Mouse (Mus musculus) hindbrain, embryonic 13.5 days (tissue): ENCODE results near the gene Pcyox1. TPM values are rescaled to one million over a fixed set of nuclear protein-coding genes. Genes with fewer than 3 reads are reported as not detected.
A peak's percentile ranks its signal among the peaks of the same experiment; 100 is the strongest.
"Not testable (repeated sequence)": the region's sequence is repeated elsewhere in the genome, so short reads cannot be mapped to it uniquely, and the experiment has no call there.

ENCODE experiments used
- ATAC-seq: fragments of 200-750 bp; cut with Nextera tagmentation; 2 replicates; pipeline ENCODE4 v1.8.0; 2017; ENCODE audit warnings: moderate TSS enrichment; ENCODE audit not compliant: low FRiP score
- H3K27ac ChIP-seq: fragments of 300-500 bp; sonication (generic); 2 replicates; pipeline ENCODE4 v1.5.1; 2015; ENCODE audit warnings: inconsistent platforms, mild to moderate bottlenecking, moderate library complexity
- H3K27me3 ChIP-seq: fragments of 300-500 bp; sonication (generic); 2 replicates; pipeline ENCODE4 v1.6.1; 2015; ENCODE audit warnings: mild to moderate bottlenecking, inconsistent platforms
- H3K36me3 ChIP-seq: fragments of 300-500 bp; sonication (generic); 2 replicates; pipeline ENCODE4 v1.6.1; 2015; ENCODE audit warnings: mild to moderate bottlenecking, inconsistent platforms
- H3K4me1 ChIP-seq: fragments of 300-500 bp; sonication (generic); replicated peaks from 2 replicates; pipeline ENCODE4 v1.6.1; 2015; ENCODE audit warnings: inconsistent platforms
- H3K4me2 ChIP-seq: fragments of 300-500 bp; sonication (generic); 2 replicates; pipeline ENCODE4 v1.6.1; 2015; ENCODE audit warnings: inconsistent platforms, mild to moderate bottlenecking, moderate library complexity
- H3K4me3 ChIP-seq: fragments of 300-500 bp; sonication (generic); 2 replicates; pipeline ENCODE4 v1.5.1; 2015; ENCODE audit warnings: mild to moderate bottlenecking, inconsistent platforms
- H3K9ac ChIP-seq: fragments of 300-500 bp; sonication (generic); 2 replicates; pipeline ENCODE4 v1.6.1; 2015; ENCODE audit warnings: mild to moderate bottlenecking, inconsistent platforms
- H3K9me3 ChIP-seq: fragments of 300-500 bp; sonication (generic); 2 replicates; pipeline ENCODE4 v1.6.1; 2016; ENCODE audit warnings: inconsistent platforms
- WGBS: fragments of 180-500 bp; shearing (Covaris S2); methylation state at CpG from one replicate; pipeline ENCODE4 v1.1.7; 2015; 5-methylcytosine and 5-hydroxymethylcytosine counted together
- polyA plus RNA-seq: library from polyadenylated mRNA; unstranded; fragments of >200 nt; fragmentation: Nextera tagmentation; extraction: Ambion mirVana; gene quantifications from 2 replicates; pipeline ENCODE4 v1.2.1, GENCODE M21; 2015

Gene Pcyox1
- polyA plus RNA-seq, 1 experiment from 2014 or later: 110 TPM

DNA sequence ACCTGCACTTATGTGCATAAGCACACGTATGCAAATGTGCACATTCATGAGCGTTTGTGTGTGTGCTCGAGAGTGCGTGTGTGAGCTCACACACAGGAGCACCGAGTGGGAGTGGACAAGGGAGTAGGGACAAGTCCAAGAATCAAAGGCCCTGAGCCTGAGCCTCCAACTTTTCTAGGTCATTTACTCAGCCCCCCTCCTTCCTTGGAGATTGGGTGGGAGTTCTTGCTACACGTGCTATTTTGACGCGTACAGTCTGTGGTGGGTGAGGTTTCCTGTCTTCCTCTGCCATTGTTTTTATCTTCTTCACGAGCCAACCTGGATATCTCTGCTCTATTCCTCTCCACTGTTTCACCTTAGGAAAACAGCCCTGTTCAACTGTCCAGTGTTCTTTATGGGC is 40.0 kb downstream of the Pcyox1 start:
- Histone ChIP-seq H3K36me3 (no peaks in the 10 kb centered on the region), H3K27me3 (no peaks in the 10 kb centered on the region), H3K9ac (no peak overlapping the region), H3K27ac (no peak overlapping the region), H3K4me1 (no peaks in the 10 kb centered on the region), H3K4me2 (no peak overlapping the region), H3K4me3 (no peak overlapping the region), H3K9me3 (no peaks in the 10 kb centered on the region)
- 86% methylated on average over 9 of the region's 9 CpGs for WGBS
- ATAC-seq: no peak

DNA sequence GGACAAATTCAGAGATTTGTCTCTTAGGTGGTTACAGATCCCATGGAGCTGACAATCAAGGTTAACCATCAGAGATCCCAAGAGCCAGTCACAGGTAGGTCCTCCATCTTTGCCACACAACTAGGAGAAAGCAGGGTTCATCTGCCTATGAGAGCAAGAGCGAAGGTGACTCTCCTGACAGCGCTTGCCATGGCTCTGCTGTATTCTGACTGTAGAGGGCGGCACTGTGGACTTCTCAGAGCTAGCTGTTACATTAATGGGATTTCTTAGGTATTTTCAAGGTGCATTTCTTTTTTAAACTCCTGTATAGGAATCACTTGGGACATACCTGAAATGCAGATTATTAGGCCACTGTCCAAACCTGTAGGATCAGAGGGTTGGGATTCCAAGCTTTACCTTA is 42.0 kb downstream of the Pcyox1 start:
- no peaks in the 10 kb centered on the region for H3K36me3 ChIP-seq
- no peak overlapping the region for H3K27ac ChIP-seq
- ATAC-seq: no peak
- H3K9ac ChIP-seq: no peak overlapping the region
- WGBS: 59% methylated on average over 3 of the region's 3 CpGs
- H3K27me3 ChIP-seq: no peaks in the 10 kb centered on the region
- no peaks in the 10 kb centered on the region for H3K4me1 ChIP-seq
- no peaks in the 10 kb centered on the region for H3K9me3 ChIP-seq
- H3K4me2 ChIP-seq: no peak overlapping the region
- H3K4me3 ChIP-seq: no peak overlapping the region

- no peak overlapping the region for H3K9ac ChIP-seq
- H3K27me3 ChIP-seq: no peaks in the 10 kb centered on the region
- H3K9me3 ChIP-seq: no peaks in the 10 kb centered on the region
- no peak for ATAC-seq
- H3K4me1 ChIP-seq: peaks cover 2% of the 10 kb centered on the region
- no peak overlapping the region for H3K27ac ChIP-seq
- 60% methylated on average over 7 of the region's 7 CpGs for WGBS
- no peaks in the 10 kb centered on the region for H3K36me3 ChIP-seq
- no peak overlapping the region for H3K4me2 ChIP-seq
- no peak overlapping the region for H3K4me3 ChIP-seq
Observed at GRCm38 (mm10) chr6:86349257-86349656, 47.7 kb downstream of the Pcyox1 start.

DNA sequence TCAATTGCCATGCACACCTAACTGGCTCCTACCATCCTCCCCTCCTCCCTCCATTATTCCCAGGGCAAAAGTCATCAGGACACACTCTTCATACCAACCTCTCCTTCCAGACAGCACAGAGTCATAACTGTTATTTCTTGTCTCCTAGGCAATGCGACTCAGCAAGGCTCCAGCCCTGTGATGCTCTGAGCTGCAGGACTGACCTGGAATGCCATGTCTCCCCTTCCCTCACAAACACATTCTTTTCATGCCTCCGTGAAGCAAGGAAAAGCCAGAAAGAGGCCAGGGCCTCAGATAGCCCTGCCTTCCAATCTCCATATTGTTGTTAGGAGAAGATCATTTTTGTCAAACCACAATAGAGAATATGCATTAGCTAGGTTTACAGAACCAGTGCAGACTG is 50.9 kb downstream of the Pcyox1 start:
- Histone ChIP-seq H3K4me3 (no peak overlapping the region), H3K27ac (no peak overlapping the region), H3K27me3 (no peaks in the 10 kb centered on the region), H3K9me3 (no peaks in the 10 kb centered on the region), H3K4me2 (no peak overlapping the region), H3K9ac (no peak overlapping the region), H3K36me3 (no peaks in the 10 kb centered on the region), H3K4me1 (peaks cover 10% of the 10 kb centered on the region)
- no peak for ATAC-seq
- 63% methylated on average over 2 of the region's 2 CpGs for WGBS

- H3K4me1 ChIP-seq: peaks cover 10% of the 10 kb centered on the region
- H3K9me3 ChIP-seq: no peaks in the 10 kb centered on the region
- H3K27ac ChIP-seq: peak overlapping the region; percentile 58
- no peak for ATAC-seq
- peak overlapping the region; percentile 45 for H3K4me2 ChIP-seq
- H3K4me3 ChIP-seq: peak overlapping the region; percentile 14
- no peaks in the 10 kb centered on the region for H3K36me3 ChIP-seq
- WGBS: 4% methylated on average over 7 of the region's 7 CpGs
- no peaks in the 10 kb centered on the region for H3K27me3 ChIP-seq
- H3K9ac ChIP-seq: peak overlapping the region; percentile 49
Observed at GRCm38 (mm10) chr6:86343656-86344055, 53.3 kb downstream of the Pcyox1 start.

DNA sequence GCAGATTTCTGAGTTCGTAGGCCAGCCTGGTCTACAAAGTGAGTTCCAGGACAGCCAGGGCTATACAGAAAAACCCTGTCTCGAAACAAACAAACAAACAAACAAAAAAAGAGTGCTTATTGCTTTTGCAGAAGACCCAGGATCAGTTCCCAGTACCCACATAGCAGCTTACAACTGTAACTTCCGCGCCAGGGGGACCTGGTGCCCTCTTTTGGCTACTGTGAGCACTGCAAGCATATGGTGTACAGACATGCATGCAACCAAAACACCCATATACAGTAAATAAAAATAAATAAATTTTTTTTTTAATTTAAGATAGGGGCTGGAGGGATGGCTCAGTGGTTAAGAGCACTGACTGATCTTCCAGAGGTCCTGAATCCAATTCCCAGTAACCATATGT is 60.6 kb downstream of the Pcyox1 start:
- H3K4me2 ChIP-seq, H3K36me3 ChIP-seq, H3K9me3 ChIP-seq, H3K9ac ChIP-seq, H3K27me3 ChIP-seq, H3K4me3 ChIP-seq, H3K27ac ChIP-seq, ATAC-seq, H3K4me1 ChIP-seq: not testable (repeated sequence)
- WGBS: 92% methylated on average over 4 of the region's 4 CpGs

Other genes starting within 250 kb of the Pcyox1 start
- gene Tgfa, start 201.9 kb downstream of the Pcyox1 start, polyA plus RNA-seq: 9.5 and 9.6 TPM in 2 replicates
- 115 and 123 TPM in 2 replicates for gene Fam136a, start 31.5 kb downstream of the Pcyox1 start, polyA plus RNA-seq
- 479 and 486 TPM in 2 replicates for gene Snrpg, start 25.9 kb downstream of the Pcyox1 start, polyA plus RNA-seq
- 359 and 370 TPM in 2 replicates for gene Tia1, start 7.1 kb upstream of the Pcyox1 start, polyA plus RNA-seq
- 0.52 TPM in 1 of 2 replicates, not detected in the other for gene Gm44790, start 29.5 kb upstream of the Pcyox1 start, polyA plus RNA-seq
- 25.7 and 28.0 TPM in 2 replicates for gene C87436, start 41.2 kb upstream of the Pcyox1 start, polyA plus RNA-seq
- 268 and 333 TPM in 2 replicates for gene Pcbp1, start 129.2 kb upstream of the Pcyox1 start, polyA plus RNA-seq
- gene Asprv1, start 231.0 kb upstream of the Pcyox1 start, polyA plus RNA-seq: 0.74 and 0.81 TPM in 2 replicates